Mouse (Mus musculus) hindbrain, embryonic 14.5 days (tissue): ENCODE data around the gene Slc8b1. TPM values are rescaled to one million over a fixed set of nuclear protein-coding genes. Genes with fewer than 3 reads are reported as not detected.

Experiments used
- ATAC-seq: fragments of 200-750 bp; cut with Nextera tagmentation; 2 replicates; pipeline ENCODE4 v1.8.0; 2017; ENCODE audit warnings: moderate number of reproducible peaks, mild to moderate bottlenecking, moderate TSS enrichment, moderate library complexity; ENCODE audit not compliant: low FRiP score
- DNase-seq: peaks from one replicate; pipeline ENCODE4 v3.0.0-alpha.2; 2015; ENCODE audit warnings: low spot score
- H3K27ac ChIP-seq: fragments of 300-500 bp; sonication (generic); 2 replicates; pipeline ENCODE4 v1.5.1; 2014; ENCODE audit warnings: mild to moderate bottlenecking, moderate library complexity
- H3K27me3 ChIP-seq: fragments of 300-500 bp; sonication (generic); 2 replicates; pipeline ENCODE4 v1.6.1; 2014; ENCODE audit warnings: mild to moderate bottlenecking, low read length, mixed read lengths; ENCODE audit not compliant: control insufficient read depth, insufficient read depth
- H3K36me3 ChIP-seq: fragments of 300-500 bp; sonication (generic); replicated peaks from 2 replicates; pipeline ENCODE4 v1.6.1; 2014; ENCODE audit not compliant: control insufficient read depth, insufficient read depth
- H3K4me1 ChIP-seq: fragments of 300-500 bp; sonication (generic); replicated peaks from 2 replicates; pipeline ENCODE4 v1.6.1; 2014; ENCODE audit warnings: antibody characterized with exemption, low read length, mixed read lengths; ENCODE audit not compliant: control insufficient read depth, insufficient read depth
- H3K4me2 ChIP-seq: fragments of 300-500 bp; sonication (generic); replicated peaks from 2 replicates; pipeline ENCODE4 v1.6.1; 2014; ENCODE audit warnings: mild to moderate bottlenecking, moderate library complexity
- H3K4me3 ChIP-seq: fragments of 300-500 bp; sonication (generic); replicated peaks from 2 replicates; pipeline ENCODE4 v1.5.1; 2014; ENCODE audit warnings: mild to moderate bottlenecking, low read length
- H3K9ac ChIP-seq: fragments of 300-500 bp; sonication (generic); 2 replicates; pipeline ENCODE4 v1.6.1; 2014
- H3K9me3 ChIP-seq: fragments of 300-500 bp; sonication (generic); 2 replicates; pipeline ENCODE4 v1.6.1; 2016; ENCODE audit warnings: low read length; ENCODE audit not compliant: control insufficient read depth
- WGBS: fragments of 180-500 bp; shearing (Covaris S2); extraction: QIAGEN DNeasy Blood & Tissue Kit; methylation state at CpG from one replicate; pipeline ENCODE4 v1.1.7; 2014; 5-methylcytosine and 5-hydroxymethylcytosine counted together
- polyA plus RNA-seq: library from polyadenylated mRNA; unstranded; fragments of >200 nt; fragmentation: Nextera tagmentation; extraction: Ambion mirVana; gene quantifications from 2 replicates; pipeline ENCODE4 v1.2.1, GENCODE M21; 2014

Gene Slc8b1
- polyA plus RNA-seq, 1 experiment from 2014 or later = 1.3 TPM

DNA sequence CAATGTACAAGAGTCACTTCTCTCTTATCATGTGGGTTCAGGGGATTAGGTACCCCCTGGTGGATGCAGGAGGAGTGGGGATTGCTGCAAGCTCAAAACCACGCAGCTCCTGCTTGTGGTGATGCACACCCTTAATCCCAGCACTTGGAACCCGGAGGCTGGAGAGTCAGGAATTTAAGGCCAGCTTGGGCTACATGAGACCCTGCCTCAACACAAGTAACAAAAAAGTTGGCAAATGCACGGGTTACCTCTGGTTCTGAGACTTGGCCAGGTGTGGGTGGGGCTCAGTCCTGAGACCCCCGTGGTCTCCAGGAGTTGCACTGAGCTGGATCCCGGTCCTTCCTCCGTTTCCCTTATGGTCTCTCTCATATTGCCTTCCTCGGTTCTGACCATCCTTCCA, 4.5 kb downstream of the Slc8b1 start:
- H3K27me3 ChIP-seq = no peaks in the 10 kb centered on the region
- 80% methylated on average over 7 of the region's 7 CpGs for WGBS
- no peak overlapping the region for H3K4me2 ChIP-seq
- no peaks in the 10 kb centered on the region for H3K36me3 ChIP-seq
- H3K4me3 ChIP-seq = no peak overlapping the region
- no peaks in the 10 kb centered on the region for H3K9me3 ChIP-seq
- no peak for ATAC-seq
- peaks cover 14% of the 10 kb centered on the region for H3K4me1 ChIP-seq
- no peak overlapping the region for H3K27ac ChIP-seq
- H3K9ac ChIP-seq = no peak overlapping the region
- DNase-seq = no peak

DNA sequence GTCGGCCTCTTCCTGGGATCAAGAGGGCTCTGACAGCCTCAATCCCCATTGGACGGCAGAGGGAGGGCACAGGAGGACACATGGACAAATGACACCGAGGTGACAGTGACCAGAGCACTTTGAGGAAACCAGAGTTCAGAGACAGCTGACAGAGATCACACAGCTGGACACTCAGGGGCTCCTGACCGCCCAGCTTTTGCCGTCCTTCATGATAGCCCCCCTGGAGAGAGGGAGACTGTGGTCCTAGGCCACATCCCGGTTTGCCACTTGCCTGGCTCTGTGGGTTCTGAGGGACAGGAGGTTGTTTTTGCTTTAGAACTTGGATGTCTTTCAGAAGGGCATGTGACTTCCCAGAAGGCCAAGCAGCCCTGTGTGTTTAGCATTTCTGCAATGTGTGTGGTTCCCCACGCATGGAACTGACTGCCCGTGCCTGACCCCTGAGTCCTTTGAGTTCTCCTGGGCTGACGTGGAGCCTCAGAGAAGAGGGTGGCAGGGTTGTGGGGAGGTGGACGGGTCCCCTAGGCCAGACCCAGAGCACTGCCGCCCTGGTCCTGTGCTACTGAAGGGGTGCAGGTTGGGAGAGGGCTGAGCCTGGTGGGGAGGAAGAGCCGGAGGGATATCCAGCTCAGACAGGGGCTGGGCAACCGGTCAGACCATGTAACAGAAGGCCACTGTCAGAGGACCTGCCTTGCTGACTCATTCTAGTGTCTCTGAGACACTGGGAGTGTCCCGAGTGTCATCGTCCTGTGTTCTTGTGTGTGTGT, 5.4 kb downstream of the Slc8b1 start:
- DNase-seq = no peak

DNA sequence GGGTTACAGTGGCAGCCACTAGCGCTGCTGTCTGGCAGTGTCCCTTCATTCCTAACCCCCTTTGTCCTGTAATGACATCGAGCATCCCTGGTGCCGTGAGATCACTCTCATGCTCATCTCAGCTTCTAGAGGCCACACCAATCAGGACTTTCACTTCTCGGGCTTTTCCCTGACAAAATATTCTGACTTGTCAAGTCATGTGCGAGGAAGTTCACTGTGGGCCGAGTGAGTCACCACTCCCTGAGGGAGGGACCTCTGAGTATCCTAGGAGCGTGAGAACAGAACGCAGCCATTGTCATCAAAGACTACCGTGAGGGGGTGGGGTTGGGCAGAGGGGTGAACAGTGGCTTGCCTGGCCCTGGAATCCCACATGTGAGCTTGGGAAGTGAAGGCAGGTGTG, 6.6 kb downstream of the Slc8b1 start:
- H3K27me3 ChIP-seq = no peaks in the 10 kb centered on the region
- no peak overlapping the region for H3K27ac ChIP-seq
- peaks cover 7% of the 10 kb centered on the region for H3K4me1 ChIP-seq
- no peaks in the 10 kb centered on the region for H3K9me3 ChIP-seq
- no peaks in the 10 kb centered on the region for H3K36me3 ChIP-seq
- no peak overlapping the region for H3K4me3 ChIP-seq
- 39% methylated on average over 9 of the region's 9 CpGs for WGBS
- H3K9ac ChIP-seq = no peak overlapping the region
- ATAC-seq = no peak
- no peak overlapping the region for H3K4me2 ChIP-seq
- no peak for DNase-seq

More for the DNA sequence above, 5.4 kb downstream of the Slc8b1 start:
- Histone ChIP-seq H3K4me2 (no peak overlapping the region), H3K4me3 (no peak overlapping the region), H3K27ac (no peak overlapping the region), H3K4me1 (peaks cover 7% of the 10 kb centered on the region), H3K9me3 (no peaks in the 10 kb centered on the region), H3K9ac (no peak overlapping the region), H3K36me3 (no peaks in the 10 kb centered on the region), H3K27me3 (no peaks in the 10 kb centered on the region)
- ATAC-seq = no peak
- WGBS = 65% methylated on average over 15 of the region's 15 CpGs

DNA sequence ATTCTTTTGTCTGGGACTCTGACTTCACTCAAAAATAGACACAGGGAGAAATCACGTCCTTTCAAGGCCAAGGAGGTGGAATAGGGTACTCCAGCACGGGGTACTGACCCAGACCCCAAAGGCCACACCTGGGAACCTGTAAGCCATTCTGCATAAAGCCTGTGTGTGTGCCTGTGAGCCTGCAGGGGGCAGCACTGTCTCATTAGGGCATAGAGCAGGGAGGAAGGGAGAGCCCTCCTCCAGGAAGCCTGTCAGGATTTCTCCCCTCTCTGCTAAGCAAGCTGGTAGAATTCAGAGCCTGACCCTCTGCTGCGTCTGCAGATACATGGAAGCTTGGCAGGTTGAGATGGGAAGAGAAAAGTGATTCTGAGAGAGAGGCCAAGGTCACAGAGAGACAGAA, 11.7 kb downstream of the Slc8b1 start:
- H3K9me3 ChIP-seq = no peaks in the 10 kb centered on the region
- ATAC-seq = no peak
- 82% methylated on average over 3 of the region's 3 CpGs for WGBS

DNA sequence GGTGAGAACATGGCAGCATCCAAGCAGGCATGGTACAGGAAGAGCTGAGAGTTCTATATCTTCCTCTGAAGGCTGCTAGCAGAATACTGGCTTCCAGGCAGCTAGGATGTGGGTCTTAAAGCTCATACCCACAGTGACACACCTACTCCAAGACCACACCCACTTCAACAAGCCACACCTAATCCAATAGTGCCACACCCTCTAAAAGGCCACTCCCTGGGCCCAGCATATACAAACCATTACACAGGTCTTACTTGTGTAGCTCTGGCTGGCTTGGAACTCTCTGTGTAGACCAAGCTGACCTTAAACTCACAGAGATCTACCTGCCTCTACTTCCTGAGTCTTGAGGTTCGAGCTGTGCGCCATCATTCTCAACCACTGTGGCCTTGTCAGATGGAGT, 13.8 kb downstream of the Slc8b1 start:
- H3K4me3 ChIP-seq = no peak overlapping the region
- 97% methylated on average over 2 of the region's 2 CpGs for WGBS
- no peak overlapping the region for H3K9ac ChIP-seq

More for the DNA sequence above, 11.7 kb downstream of the Slc8b1 start:
- Histone ChIP-seq H3K4me2 (no peak overlapping the region), H3K9ac (no peak overlapping the region), H3K27ac (no peak overlapping the region), H3K4me1 (no peaks in the 10 kb centered on the region), H3K27me3 (no peaks in the 10 kb centered on the region), H3K36me3 (no peaks in the 10 kb centered on the region), H3K4me3 (no peak overlapping the region)
- DNase-seq = no peak

DNA sequence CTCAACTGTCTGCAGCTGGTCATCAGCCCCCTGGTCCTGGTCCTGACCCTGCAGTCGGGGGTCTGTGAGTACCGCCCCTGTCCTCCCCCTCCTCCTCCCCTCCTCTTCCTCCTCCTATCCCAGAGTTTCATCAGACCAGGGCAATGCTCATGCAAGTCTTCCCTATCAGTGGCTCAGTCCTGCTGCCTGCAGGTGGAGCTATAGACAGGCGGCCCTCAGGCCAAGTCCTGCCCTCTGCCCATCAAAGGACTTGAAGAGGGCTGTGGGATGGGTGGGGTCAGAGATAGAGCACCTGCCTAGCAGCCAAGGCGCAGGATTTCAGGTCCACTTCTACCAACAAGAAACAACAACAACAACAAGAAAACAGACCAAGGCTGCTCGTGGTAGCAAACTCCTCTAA, 14.8 kb downstream of the Slc8b1 start:
- ATAC-seq = no peak
- DNase-seq = no peak
- no peaks in the 10 kb centered on the region for H3K4me1 ChIP-seq
- no peak overlapping the region for H3K4me3 ChIP-seq
- H3K9me3 ChIP-seq = no peaks in the 10 kb centered on the region
- H3K27me3 ChIP-seq = no peaks in the 10 kb centered on the region
- H3K4me2 ChIP-seq = no peak overlapping the region
- no peaks in the 10 kb centered on the region for H3K36me3 ChIP-seq
- no peak overlapping the region for H3K9ac ChIP-seq
- WGBS = 38% methylated on average over 5 of the region's 5 CpGs
- no peak overlapping the region for H3K27ac ChIP-seq

More for the DNA sequence above, 13.8 kb downstream of the Slc8b1 start:
- DNase-seq (no peak), ATAC-seq (no peak)
- Histone ChIP-seq H3K36me3 (no peaks in the 10 kb centered on the region), H3K27me3 (no peaks in the 10 kb centered on the region), H3K4me1 (no peaks in the 10 kb centered on the region), H3K9me3 (no peaks in the 10 kb centered on the region), H3K27ac (no peak overlapping the region), H3K4me2 (no peak overlapping the region)

DNA sequence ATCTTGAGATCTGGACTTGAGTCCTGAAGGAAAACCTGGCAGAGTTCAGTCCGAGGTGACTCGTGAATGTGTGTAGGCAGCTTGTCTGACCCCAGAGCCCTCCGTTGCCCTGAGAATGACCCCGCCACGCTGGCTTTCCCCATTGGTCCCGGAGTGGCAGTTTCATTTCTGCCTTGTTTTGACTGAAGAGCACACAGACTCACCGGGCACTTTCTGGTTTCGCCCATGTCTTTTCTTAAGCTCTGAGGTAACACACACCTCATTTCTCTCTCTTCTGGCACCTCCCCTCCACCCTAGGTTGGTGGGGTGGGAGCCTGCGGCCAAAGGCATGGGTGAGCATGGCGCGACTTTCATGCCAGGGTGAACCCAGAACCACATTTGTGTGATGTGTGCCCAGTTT, 15.3 kb downstream of the Slc8b1 start:
- H3K4me3 ChIP-seq = no peak overlapping the region
- no peaks in the 10 kb centered on the region for H3K36me3 ChIP-seq
- no peaks in the 10 kb centered on the region for H3K27me3 ChIP-seq
- H3K9me3 ChIP-seq = no peaks in the 10 kb centered on the region
- no peak for DNase-seq
- H3K4me2 ChIP-seq = no peak overlapping the region
- ATAC-seq = no peak
- H3K4me1 ChIP-seq = no peaks in the 10 kb centered on the region
- 77% methylated on average over 11 of the region's 11 CpGs for WGBS
- H3K27ac ChIP-seq = no peak overlapping the region
- no peak overlapping the region for H3K9ac ChIP-seq

DNA sequence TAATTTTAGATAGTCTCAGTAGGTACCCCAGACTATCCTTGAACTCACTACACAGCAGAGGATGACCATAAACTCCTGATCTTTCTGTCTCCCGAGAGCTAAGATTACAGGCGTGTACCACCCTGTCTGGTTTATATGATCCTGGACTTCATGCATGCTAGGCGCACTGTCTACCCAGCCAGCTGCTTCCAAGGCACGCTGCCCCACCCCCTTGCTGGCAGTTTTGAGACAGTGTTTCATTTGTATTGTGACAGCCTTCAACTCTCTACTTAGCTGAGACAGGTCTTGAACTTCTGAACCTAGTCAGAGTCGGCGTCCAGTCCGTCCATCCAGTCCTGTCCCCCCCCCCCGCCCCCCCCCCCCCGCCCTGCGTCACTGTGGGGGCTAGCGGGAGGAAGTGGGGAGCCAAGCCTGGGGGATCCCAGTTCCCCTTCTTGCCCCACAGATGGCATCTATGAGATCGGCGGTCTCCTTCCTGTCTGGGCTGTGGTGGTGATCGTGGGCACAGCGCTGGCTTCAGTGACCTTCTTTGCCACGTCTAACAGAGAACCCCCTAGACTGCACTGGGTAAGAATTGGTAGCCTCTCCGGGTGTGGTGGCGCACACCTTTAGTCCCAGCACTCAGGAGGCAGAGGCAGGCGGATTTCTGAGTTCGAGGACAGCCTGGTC, 16.5 kb downstream of the Slc8b1 start:
- 91% methylated on average over 16 of the region's 20 CpGs for WGBS
- Histone ChIP-seq H3K27ac (no peak overlapping the region), H3K4me3 (no peak overlapping the region)

DNA sequence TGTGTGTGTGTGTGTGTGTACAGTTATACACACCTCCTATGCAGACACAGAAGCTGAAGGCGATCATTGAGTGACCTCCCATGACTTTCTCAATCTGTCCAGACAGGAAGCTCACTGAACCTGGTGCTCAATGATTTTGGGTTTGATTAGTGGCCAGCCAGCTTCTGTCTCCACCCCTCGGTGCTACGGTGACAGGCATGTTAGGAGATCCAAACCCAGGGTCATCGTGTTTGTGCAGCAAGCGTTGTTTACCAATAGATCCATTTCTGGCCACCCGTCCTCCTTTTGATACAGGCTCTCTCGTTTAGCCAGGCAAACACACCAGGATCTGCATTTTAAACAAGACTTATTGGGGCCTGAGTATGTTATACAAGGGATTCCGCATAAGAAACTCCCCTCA, 20.7 kb downstream of the Slc8b1 start:
- WGBS = 88% methylated on average over 8 of the region's 8 CpGs

More for the DNA sequence above, 16.5 kb downstream of the Slc8b1 start:
- ATAC-seq (no peak), DNase-seq (no peak)
- Histone ChIP-seq H3K4me1 (no peaks in the 10 kb centered on the region), H3K36me3 (no peaks in the 10 kb centered on the region), H3K9ac (no peak overlapping the region), H3K27me3 (no peaks in the 10 kb centered on the region), H3K9me3 (no peaks in the 10 kb centered on the region), H3K4me2 (no peak overlapping the region)

More for the DNA sequence above, 20.7 kb downstream of the Slc8b1 start:
- Histone ChIP-seq H3K4me2 (no peak overlapping the region), H3K36me3 (0 out of 2 replicates have a peak, but pooled peaks cover 3% of the 10 kb centered on the region), H3K4me3 (no peak overlapping the region), H3K4me1 (peaks cover 10% of the 10 kb centered on the region; the same call in 1 of the 2 replicates), H3K9me3 (no peaks in the 10 kb centered on the region), H3K9ac (no peak overlapping the region), H3K27ac (no peak overlapping the region), H3K27me3 (no peaks in the 10 kb centered on the region)
- ATAC-seq = no peak
- DNase-seq = no peak
